Comparison of ENCODE assay signal across 8 mouse cellular contexts in the genomic region with DNA sequence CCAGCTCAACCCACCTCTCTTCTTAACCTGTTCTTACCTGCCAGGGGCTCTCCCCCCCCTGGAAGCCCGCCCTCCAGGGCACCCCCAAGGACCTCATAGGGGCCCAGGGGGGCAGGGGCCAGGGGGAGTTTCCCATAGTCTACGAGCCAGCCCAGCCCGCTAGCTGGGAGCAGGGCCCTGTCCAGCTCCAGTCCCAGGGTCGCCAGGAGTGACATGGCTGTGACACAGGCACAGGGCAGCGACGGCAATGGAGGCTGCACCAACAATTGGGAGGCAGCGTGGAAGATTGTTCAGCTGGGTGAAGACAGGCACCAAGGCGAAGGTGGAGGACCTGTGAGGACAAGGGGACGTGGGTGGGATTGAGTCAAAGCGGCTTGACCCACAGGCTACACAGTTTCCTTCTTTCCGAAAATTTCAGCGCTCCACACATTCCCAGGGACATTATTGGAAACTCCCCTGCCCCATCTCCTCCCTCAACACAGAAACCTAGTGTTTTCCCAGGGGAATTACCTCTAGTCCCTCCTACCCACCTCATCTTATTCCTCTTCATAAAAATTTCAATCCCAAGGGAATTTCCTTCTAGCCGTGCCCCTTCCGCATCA. TPM values are rescaled to one million over a fixed set of nuclear protein-coding genes. Genes with fewer than 3 reads are reported as not detected.
DNase-seq lines count a peak whose midpoint lies in the region; ATAC-seq and TF ChIP-seq lines count a peak whose summit lies in the region.

No protein-coding gene starts in this region.

- H3K4me2 ChIP-seq in liver, embryonic 13.5 days, result peak overlapping the region; percentile 79

- H3K4me3 ChIP-seq in cerebellum, adult 2 months (replicated peaks; ENCODE audit: insufficient read depth, low read depth, low read length), result peak overlapping the region; percentile 83
- peak overlapping the region; percentile 99 for H3K4me3 ChIP-seq in testis, adult 2 months (ENCODE audit: control insufficient read depth, low read depth, low read length)
- H3K4me3 ChIP-seq in hindbrain, embryonic 10.5 days, result peak overlapping the region; percentile 90
- peak overlapping the region; percentile 74 for H3K4me3 ChIP-seq in liver, embryonic 13.5 days (replicated peaks)

- H3K9ac ChIP-seq in liver, embryonic 13.5 days, result peak overlapping the region; percentile 91

- no peaks in the 10 kb centered on the region for H3K27me3 ChIP-seq in cerebellum, adult 2 months (ENCODE audit: control insufficient read depth, insufficient read depth, low read length)
- H3K27me3 ChIP-seq in testis, adult 2 months (ENCODE audit: control insufficient read depth, insufficient read depth, low read length), result no peaks in the 10 kb centered on the region
- H3K27me3 ChIP-seq in hindbrain, embryonic 10.5 days (ENCODE audit: insufficient read depth, poor library complexity, severe bottlenecking), result no peaks in the 10 kb centered on the region
- H3K27me3 ChIP-seq in liver, embryonic 13.5 days, result no peaks in the 10 kb centered on the region

- no peak for TF ChIP-seq CTCF in cerebellum, adult 2 months (IDR thresholded peaks at IDR 0.05; ENCODE audit: borderline replicate concordance, insufficient read depth, low read depth, low read length)
- no peak for TF ChIP-seq CTCF in testis, adult 2 months (IDR thresholded peaks at IDR 0.05; ENCODE audit: control insufficient read depth, insufficient read depth, insufficient replicate concordance, low read depth, low read length)

- ATAC-seq in cerebellum, adult (ENCODE audit: insufficient number of reproducible peaks, low FRiP score, low TSS enrichment), result no peak
- ATAC-seq in liver, embryonic 13.5 days (ENCODE audit: low read depth), result no peak

- peaks cover 3% of the 10 kb centered on the region; the same call in 1 of the 2 replicates for H3K36me3 ChIP-seq in testis, adult 2 months (ENCODE audit: control insufficient read depth, insufficient read depth, low read length)
- H3K36me3 ChIP-seq in hindbrain, embryonic 10.5 days, result peaks cover 53% of the 10 kb centered on the region
- peaks cover 45% of the 10 kb centered on the region for H3K36me3 ChIP-seq in liver, embryonic 13.5 days

- DNase-seq in cerebellum, adult 2 months, result peak; percentile 34 to 41
- no peak for DNase-seq in testis, postnatal 14 days (ENCODE audit: low spot score)
- DNase-seq in hindbrain, embryonic 10.5 days (ENCODE audit: low spot score), result no peak
- DNase-seq in liver, embryonic 13.5 days, result no peak
- peak; percentile 43 for DNase-seq in thymus, postnatal 14 days
- DNase-seq in left cerebral cortex, adult 8-10 months (ENCODE audit: low spot score in 2 of 2), result no peak

- 24% methylated on average over 14 of the region's 14 CpGs for WGBS in cerebellum, adult 2 months
- 26% methylated on average over 14 of the region's 14 CpGs for WGBS in hindbrain, embryonic 10.5 days
- WGBS in liver, embryonic 13.5 days (ENCODE audit: insufficient replicate concordance), result 40% methylated on average over 14 of the region's 14 CpGs

- TF ChIP-seq POLR2A in cerebellum, adult 2 months (IDR thresholded peaks at IDR 0.05; ENCODE audit: borderline replicate concordance, insufficient read depth, low read length), result no peak
- peak; percentile 38; the same call in 1 of the 2 replicates for TF ChIP-seq POLR2A in testis, adult 2 months (IDR thresholded peaks at IDR 0.05; ENCODE audit: control insufficient read depth, low read depth, low read length)

- peaks cover 13% of the 10 kb centered on the region for H3K4me1 ChIP-seq in cerebellum, adult 2 months (ENCODE audit: control insufficient read depth, insufficient read depth, low read length)
- H3K4me1 ChIP-seq in testis, adult 2 months (ENCODE audit: control insufficient read depth, insufficient read depth, low read length), result peaks cover 15% of the 10 kb centered on the region
- peaks cover 57% of the 10 kb centered on the region for H3K4me1 ChIP-seq in hindbrain, embryonic 10.5 days (replicated peaks)
- peaks cover 48% of the 10 kb centered on the region for H3K4me1 ChIP-seq in liver, embryonic 13.5 days (replicated peaks)

- no peaks in the 10 kb centered on the region for H3K9me3 ChIP-seq in hindbrain, embryonic 10.5 days
- H3K9me3 ChIP-seq in liver, embryonic 13.5 days (replicated peaks), result no peaks in the 10 kb centered on the region

- no peak overlapping the region for H3K27ac ChIP-seq in cerebellum, adult 2 months (ENCODE audit: insufficient read depth, low read length)
- H3K27ac ChIP-seq in testis, adult 2 months (ENCODE audit: control insufficient read depth, insufficient read depth, low read depth, low read length), result peak overlapping the region; percentile 86
- peak overlapping the region; percentile 99 for H3K27ac ChIP-seq in hindbrain, embryonic 10.5 days
- H3K27ac ChIP-seq in liver, embryonic 13.5 days, result peak overlapping the region; percentile 95

RNA-seq across cellular contexts. Expression of a gene that starts 0.8 kb away (rescaled TPM):
- polyA plus RNA-seq in cerebellum, adult 2 months (2012; rRNA removed), result 28.9 and 29.4 TPM in 2 replicates
- polyA plus RNA-seq in testis, adult 2 months (2012; rRNA removed), result 181 and 183 TPM in 2 replicates
- polyA plus RNA-seq in hindbrain, embryonic 10.5 days (2016; fragmentation: Nextera tagmentation; extraction: Ambion mirVana), result 135 and 158 TPM in 2 replicates
- 60.8 and 68.9 TPM in 2 replicates for polyA plus RNA-seq in liver, embryonic 13.5 days (2015; fragmentation: Nextera tagmentation; extraction: Ambion mirVana)
- total RNA-seq in left cerebral cortex, adult 8-10 months (2022), result 10 to 100 TPM; 28.7 to 31.4 (median 30.2) TPM

RNA-seq across cellular contexts. Expression of a gene that starts 1.1 kb away (rescaled TPM):
- polyA plus RNA-seq in cerebellum, adult 2 months (2012; rRNA removed), result 1.4 and 1.9 TPM in 2 replicates
- polyA plus RNA-seq in testis, adult 2 months (2012; rRNA removed), result 97.2 and 97.6 TPM in 2 replicates
- 1.7 and 1.9 TPM in 2 replicates for polyA plus RNA-seq in hindbrain, embryonic 10.5 days (2016; fragmentation: Nextera tagmentation; extraction: Ambion mirVana)
- 0.70 and 1.1 TPM in 2 replicates for polyA plus RNA-seq in liver, embryonic 13.5 days (2015; fragmentation: Nextera tagmentation; extraction: Ambion mirVana)
- total RNA-seq in left cerebral cortex, adult 8-10 months (2022), result 1 to 10 TPM; 2.1 to 8.4 (median 5.8) TPM

RNA-seq across cellular contexts. Expression of a gene that starts 1.4 kb away (rescaled TPM):
- polyA plus RNA-seq in cerebellum, adult 2 months (2012; rRNA removed), result 19.6 and 23.8 TPM in 2 replicates
- polyA plus RNA-seq in testis, adult 2 months (2012; rRNA removed), result 21.6 TPM in 2 replicates
- polyA plus RNA-seq in hindbrain, embryonic 10.5 days (2016; fragmentation: Nextera tagmentation; extraction: Ambion mirVana), result 4.6 TPM in 2 replicates
- 5.3 and 5.4 TPM in 2 replicates for polyA plus RNA-seq in liver, embryonic 13.5 days (2015; fragmentation: Nextera tagmentation; extraction: Ambion mirVana)
- total RNA-seq in left cerebral cortex, adult 8-10 months (2022), result 10 to 100 TPM; 23.8 to 26.8 (median 24.2) TPM

RNA-seq across cellular contexts. Expression of a gene that starts 33.7 kb away (rescaled TPM):
- polyA plus RNA-seq in cerebellum, adult 2 months (2012; rRNA removed), result 78.3 and 83.6 TPM in 2 replicates
- 31.5 and 35.7 TPM in 2 replicates for polyA plus RNA-seq in testis, adult 2 months (2012; rRNA removed)
- polyA plus RNA-seq in hindbrain, embryonic 10.5 days (2016; fragmentation: Nextera tagmentation; extraction: Ambion mirVana), result 81.7 and 93.3 TPM in 2 replicates
- polyA plus RNA-seq in liver, embryonic 13.5 days (2015; fragmentation: Nextera tagmentation; extraction: Ambion mirVana), result 32.0 and 32.1 TPM in 2 replicates
- total RNA-seq in left cerebral cortex, adult 8-10 months (2022), result 10 to 100 TPM; 53.8 to 68.8 (median 64.7) TPM

RNA-seq across cellular contexts. Expression of a gene that starts 33.8 kb away (rescaled TPM):
- 119 and 123 TPM in 2 replicates for polyA plus RNA-seq in cerebellum, adult 2 months (2012; rRNA removed)
- polyA plus RNA-seq in testis, adult 2 months (2012; rRNA removed), result 24.4 and 28.5 TPM in 2 replicates
- 77.1 and 91.1 TPM in 2 replicates for polyA plus RNA-seq in hindbrain, embryonic 10.5 days (2016; fragmentation: Nextera tagmentation; extraction: Ambion mirVana)
- polyA plus RNA-seq in liver, embryonic 13.5 days (2015; fragmentation: Nextera tagmentation; extraction: Ambion mirVana), result 29.0 and 30.0 TPM in 2 replicates
- total RNA-seq in left cerebral cortex, adult 8-10 months (2022), result 10 to 100 TPM; 76.4 to 88.3 (median 82.2) TPM

Comparison
In these comparisons a context has a peak if more than half of its experiments do, and no peak if none do; other contexts are left out.
1. DNase-seq: peak in cerebellum, adult 2 months (2 of 2) and thymus, postnatal 14 days (single experiment); none in testis, postnatal 14 days (single experiment), hindbrain, embryonic 10.5 days (single experiment), liver, embryonic 13.5 days (single experiment) and left cerebral cortex, adult 8-10 months (0 of 2).
2. RNA of a gene that starts 1.1 kb away (polyA plus RNA-seq): 97.2 to 97.6 TPM in testis, adult 2 months; 1.4 to 1.9 TPM in cerebellum, adult 2 months, 1.7 to 1.9 TPM in hindbrain, embryonic 10.5 days and 0.70 to 1.1 TPM in liver, embryonic 13.5 days; every median in the first group is over 10 times any median in the second.
3. Peak in every context shown above with its lines, with median percentiles within 50 percentile points of each other: H3K4me3 ChIP-seq.